In the genomic region with DNA sequence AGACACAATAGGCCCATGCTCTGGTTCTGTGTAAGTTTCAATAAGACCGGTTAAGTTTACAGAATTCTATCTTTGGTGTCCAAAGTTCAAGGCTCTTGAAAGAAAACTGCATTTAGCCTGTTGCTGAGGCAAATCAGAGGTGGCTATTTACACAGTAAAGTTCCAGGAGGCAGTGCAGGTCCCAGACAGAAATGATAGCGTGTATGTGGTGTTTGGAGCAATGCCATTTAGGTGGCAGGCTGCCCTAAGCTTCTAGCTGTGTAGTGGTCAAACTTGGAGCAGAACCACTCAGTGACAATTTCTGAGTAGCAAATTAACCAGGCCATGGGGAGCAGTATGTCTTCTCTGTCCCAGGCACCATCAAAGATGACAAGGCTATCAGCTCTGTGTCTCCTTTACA, we compare ENCODE assay signal across 20 mouse cellular contexts.
DNase-seq lines count a peak whose midpoint lies in the region.
"Had no signal": no experiment of that assay in that cellular context is flagged by ENCODE, and none has a peak within 500 bp of the region (broad histone marks: within the 10 kb centered on the region; RNA-seq: fewer than 3 reads in every experiment).

No protein-coding gene starts in this region.

- peak; percentile 35 to 39 for DNase-seq in cerebellum, adult 18-20 months
- no peak for DNase-seq in cerebellum, adult 8-10 months
- DNase-seq in Muller cell, postnatal 12 days (ENCODE audit: inconsistent ontology term), result peak; percentile 28
- DNase-seq in cerebellum, adult 9-10 months, result peak; percentile 43
- peak; percentile 35 to 46 for DNase-seq in cerebellum, postnatal 36 days
- no peak for DNase-seq in MN1 (ENCODE audit: low spot score)
- DNase-seq in natural killer cell, adult 2 months (ENCODE audit: low spot score in 2 of 2), result no peak
- DNase-seq in left cerebral cortex, postnatal 10 days (ENCODE audit: extremely low spot score in 1 of 2, low spot score in 2 of 2), result no peak
- DNase-seq: adrenal gland, postnatal 10 days; gastrocnemius, adult 2 months; heart, postnatal 36 days; kidney, adult 9 months; kidney, postnatal 10 days; layer of hippocampus, postnatal 36 days; liver, embryonic 13.5 days; lung, adult 2 months; lung, postnatal 10 days; retina, postnatal 1 day; right cerebral cortex, postnatal 25 days; thymus, postnatal 4 days had no signal

- intact Hi-C loops in left cerebral cortex, postnatal 10 days (cut with DNase I), result no loop called here

Comparison
In these comparisons a context has a peak if more than half of its experiments do, and no peak if none do; other contexts are left out.
1. DNase-seq: peak in cerebellum, adult 18-20 months (2 of 2), Muller cell, postnatal 12 days (single experiment), cerebellum, adult 9-10 months (single experiment) and cerebellum, postnatal 36 days (2 of 2); none in cerebellum, adult 8-10 months (single experiment), MN1 (single experiment), natural killer cell, adult 2 months (0 of 2) and left cerebral cortex, postnatal 10 days (0 of 2).